ENCODE assay signal across 25 mouse cellular contexts in genomic region chr5:25275629-25276028, GRCm38 (mm10). TPM values are rescaled to one million over a fixed set of nuclear protein-coding genes. Genes with fewer than 3 reads are reported as not detected.
"Had no signal": no experiment of that assay in that cellular context is flagged by ENCODE, and none has a peak within 500 bp of the region (broad histone marks: within the 10 kb centered on the region; RNA-seq: fewer than 3 reads in every experiment).

No protein-coding gene starts in this region.

- H3K27me3 ChIP-seq: megakaryocyte, embryonic 14.5 days; midbrain, embryonic 13.5 days; midbrain, embryonic 15.5 days; neural tube, embryonic 12.5 days; stomach, embryonic 15.5 days had no signal

- DNase-seq: lung, adult 18-20 months; lung, embryonic 14.5 days; lung, postnatal 10 days; retina, postnatal 1 day; right cerebral cortex, adult 18-20 months; right cerebral cortex, postnatal 14 days; thymus, postnatal 14 days; thymus, postnatal 36 days had no signal

- H3K9me3 ChIP-seq: megakaryocyte, embryonic 14.5 days; midbrain, embryonic 13.5 days; midbrain, embryonic 15.5 days; neural tube, embryonic 12.5 days; stomach, embryonic 15.5 days had no signal

- H3K4me3 ChIP-seq: megakaryocyte, embryonic 14.5 days; midbrain, embryonic 13.5 days; midbrain, embryonic 15.5 days; neural tube, embryonic 12.5 days; stomach, embryonic 15.5 days had no signal

- H3K27ac ChIP-seq: macrophage; midbrain, embryonic 13.5 days; midbrain, embryonic 15.5 days; neural tube, embryonic 12.5 days; stomach, embryonic 15.5 days; stomach, postnatal 0 days had no signal

- H3K4me1 ChIP-seq: midbrain, embryonic 13.5 days; midbrain, embryonic 15.5 days; neural tube, embryonic 12.5 days; stomach, embryonic 15.5 days had no signal

- H3K9ac ChIP-seq: lung, embryonic 14.5 days; midbrain, embryonic 13.5 days; midbrain, embryonic 15.5 days; neural tube, embryonic 12.5 days; stomach, embryonic 15.5 days had no signal

- ATAC-seq: midbrain, embryonic 13.5 days; midbrain, embryonic 15.5 days had no signal

RNA-seq across cellular contexts. Expression of gene E130116L18Rik, which starts 52.7 kb away (rescaled TPM):
- total RNA-seq: megakaryocyte progenitor cell, adult 5-6 weeks; midbrain, postnatal 0 days; monocyte, adult 5-6 weeks; neutrophil, adult 5-6 weeks had no signal
- polyA plus RNA-seq: liver, embryonic 16.5 days; lung, embryonic 14.5 days; lung, embryonic 16.5 days; macrophage; midbrain, embryonic 11.5 days; midbrain, embryonic 13.5 days; neural tube, embryonic 12.5 days; neural tube, embryonic 14.5 days; spleen, adult 2 months; stomach, embryonic 15.5 days; testis, adult 2 months had no signal
